Mouse (Mus musculus) liver, embryonic 13.5 days (tissue): Measurements from ENCODE around the gene Phospho1. TPM values are rescaled to one million over a fixed set of nuclear protein-coding genes. Genes with fewer than 3 reads are reported as not detected.

ENCODE experiments used
- ATAC-seq: fragments of 200-750 bp; cut with Nextera tagmentation; 2 replicates; pipeline ENCODE4 v1.8.0; 2017; ENCODE audit warnings: low read depth, mild to moderate bottlenecking, moderate number of reproducible peaks, moderate library complexity
- DNase-seq: peaks from one replicate; pipeline ENCODE4 v3.0.0; 2022
- H3K27ac ChIP-seq: fragments of 300-500 bp; sonication (generic); 2 replicates; pipeline ENCODE4 v1.5.1; 2015; ENCODE audit warnings: moderate library complexity, mild to moderate bottlenecking, inconsistent platforms
- H3K27me3 ChIP-seq: fragments of 300-500 bp; sonication (generic); 2 replicates; pipeline ENCODE4 v1.6.1; 2015; ENCODE audit warnings: mild to moderate bottlenecking, inconsistent platforms
- H3K36me3 ChIP-seq: fragments of 300-500 bp; sonication (generic); 2 replicates; pipeline ENCODE4 v1.6.1; 2015; ENCODE audit warnings: mild to moderate bottlenecking, inconsistent platforms
- H3K4me1 ChIP-seq: fragments of 300-500 bp; sonication (generic); replicated peaks from 2 replicates; pipeline ENCODE4 v1.6.1; 2015; ENCODE audit warnings: inconsistent platforms
- H3K4me2 ChIP-seq: fragments of 300-500 bp; sonication (generic); 2 replicates; pipeline ENCODE4 v1.6.1; 2015; ENCODE audit warnings: inconsistent platforms, mild to moderate bottlenecking, moderate library complexity
- H3K4me3 ChIP-seq: fragments of 300-500 bp; sonication (generic); replicated peaks from 2 replicates; pipeline ENCODE4 v1.5.1; 2015; ENCODE audit warnings: mild to moderate bottlenecking, inconsistent platforms
- H3K9ac ChIP-seq: fragments of 300-500 bp; sonication (generic); 2 replicates; pipeline ENCODE4 v1.6.1; 2015; ENCODE audit warnings: mild to moderate bottlenecking, inconsistent platforms
- H3K9me3 ChIP-seq: fragments of 300-500 bp; sonication (generic); replicated peaks from 2 replicates; pipeline ENCODE4 v1.6.1; 2016; ENCODE audit warnings: inconsistent platforms
- WGBS: fragments of 180-500 bp; shearing (Covaris S2); methylation state at CpG from one replicate; pipeline ENCODE4 v1.1.7; 2015; ENCODE audit not compliant: insufficient replicate concordance; 5-methylcytosine and 5-hydroxymethylcytosine counted together
- polyA plus RNA-seq: library from polyadenylated mRNA; unstranded; fragments of >200 nt; fragmentation: Nextera tagmentation; extraction: Ambion mirVana; gene quantifications from 2 replicates; pipeline ENCODE4 v1.2.1, GENCODE M21; 2015

Gene Phospho1
- polyA plus RNA-seq, 1 experiment from 2014 or later: 6.2 TPM

DNA sequence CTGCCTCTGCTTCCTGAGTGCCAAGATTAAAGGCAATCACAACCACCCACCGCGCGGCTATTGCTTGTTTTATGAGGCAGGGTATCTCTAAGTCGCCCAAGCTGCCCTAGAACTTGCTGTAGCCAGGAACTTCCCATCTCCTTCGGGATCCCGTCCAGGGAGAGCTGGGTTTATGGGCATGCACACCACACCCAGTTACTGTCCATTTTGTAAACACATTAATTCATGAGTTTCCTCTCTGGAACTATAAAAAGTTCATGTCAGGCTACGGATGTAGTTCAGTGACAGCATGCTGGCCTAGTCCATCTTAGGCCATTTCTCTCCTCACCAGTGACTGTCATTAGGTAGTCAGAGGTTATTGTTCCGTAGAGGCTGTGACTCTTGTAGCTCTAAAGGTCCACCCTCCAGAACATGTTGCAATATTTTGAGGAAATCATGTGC is 34.8 kb upstream of the Phospho1 start:
- 73% methylated on average over 8 of the region's 8 CpGs for WGBS
- no peak overlapping the region for H3K4me2 ChIP-seq
- no peak overlapping the region for H3K9ac ChIP-seq
- 0 out of 2 replicates have a peak, but pooled peaks cover 4% of the 10 kb centered on the region for H3K36me3 ChIP-seq
- no peak overlapping the region for H3K4me3 ChIP-seq
- no peak for ATAC-seq
- H3K27ac ChIP-seq: peak overlapping the region; percentile 57
- peaks cover 4% of the 10 kb centered on the region; the same call in 1 of the 2 replicates for H3K9me3 ChIP-seq
- no peak for DNase-seq
- H3K27me3 ChIP-seq: peaks cover 10% of the 10 kb centered on the region
- peaks cover 41% of the 10 kb centered on the region for H3K4me1 ChIP-seq

DNA sequence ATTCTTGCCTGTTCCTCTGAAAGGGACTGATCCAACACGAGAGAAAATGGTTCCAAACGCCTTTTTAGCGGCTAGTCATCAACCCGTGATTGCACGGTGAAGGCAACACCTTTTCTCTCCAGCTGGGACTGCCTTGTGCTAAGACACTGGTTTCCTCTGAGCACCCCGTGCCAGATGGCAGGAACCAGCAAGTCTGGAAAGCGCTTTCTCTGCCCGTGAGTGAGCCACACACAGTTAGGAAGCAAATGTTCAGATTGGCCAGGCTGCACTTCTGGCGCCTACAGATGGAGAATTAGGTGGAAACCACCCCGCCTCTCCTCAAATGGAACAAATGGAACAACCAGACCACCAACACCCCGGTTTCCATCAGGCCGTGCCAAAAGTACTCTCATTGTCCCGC is 32.5 kb upstream of the Phospho1 start:
- H3K27me3 ChIP-seq: peaks cover 34% of the 10 kb centered on the region
- H3K9me3 ChIP-seq: no peaks in the 10 kb centered on the region
- no peak overlapping the region for H3K9ac ChIP-seq
- peaks cover 46% of the 10 kb centered on the region for H3K4me1 ChIP-seq
- no peaks in the 10 kb centered on the region for H3K36me3 ChIP-seq
- 78% methylated on average over 13 of the region's 13 CpGs for WGBS
- ATAC-seq (no peak), DNase-seq (no peak)
- no peak overlapping the region for H3K4me2 ChIP-seq
- H3K4me3 ChIP-seq: no peak overlapping the region
- 0 out of 2 replicates have a peak overlapping the region, but pooled peaks have one; percentile 73 for H3K27ac ChIP-seq

DNA sequence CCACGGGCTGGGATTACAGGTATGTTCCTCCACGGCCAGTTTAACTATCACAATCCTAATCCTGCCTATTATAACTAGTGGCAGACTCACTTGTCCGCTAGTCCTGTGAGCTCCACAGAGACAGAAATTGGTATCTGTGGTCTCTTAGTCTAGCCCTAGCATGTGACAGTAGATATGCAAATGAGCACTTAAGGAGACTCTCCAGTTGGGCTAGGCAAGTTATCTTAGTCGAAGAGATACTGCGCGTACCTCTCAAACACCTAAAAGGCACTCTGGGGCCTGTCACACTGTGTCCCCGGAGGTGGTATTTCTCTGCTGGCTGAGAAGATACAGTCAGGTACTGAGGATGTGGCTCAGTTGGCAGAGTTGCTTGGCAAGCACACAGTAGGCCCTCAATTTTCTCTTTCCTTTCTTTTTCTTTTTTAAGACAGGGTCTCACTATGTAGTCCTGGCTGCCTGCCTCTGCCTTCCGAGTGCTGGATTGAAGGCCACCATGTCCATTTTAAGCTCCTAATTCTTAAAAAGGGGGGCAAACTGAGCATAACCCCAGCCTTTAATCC is 31.3 kb upstream of the Phospho1 start:
- DNase-seq (peak; percentile 44), ATAC-seq (peak; percentile 93)
- Histone ChIP-seq H3K36me3 (no peaks in the 10 kb centered on the region), H3K27ac (peak overlapping the region; percentile 73), H3K4me2 (peak overlapping the region; percentile 42), H3K9me3 (no peaks in the 10 kb centered on the region), H3K4me3 (no peak overlapping the region), H3K4me1 (peaks cover 49% of the 10 kb centered on the region), H3K27me3 (peaks cover 45% of the 10 kb centered on the region), H3K9ac (peak overlapping the region; percentile 54)
- WGBS: 40% methylated on average over 8 of the region's 8 CpGs

DNA sequence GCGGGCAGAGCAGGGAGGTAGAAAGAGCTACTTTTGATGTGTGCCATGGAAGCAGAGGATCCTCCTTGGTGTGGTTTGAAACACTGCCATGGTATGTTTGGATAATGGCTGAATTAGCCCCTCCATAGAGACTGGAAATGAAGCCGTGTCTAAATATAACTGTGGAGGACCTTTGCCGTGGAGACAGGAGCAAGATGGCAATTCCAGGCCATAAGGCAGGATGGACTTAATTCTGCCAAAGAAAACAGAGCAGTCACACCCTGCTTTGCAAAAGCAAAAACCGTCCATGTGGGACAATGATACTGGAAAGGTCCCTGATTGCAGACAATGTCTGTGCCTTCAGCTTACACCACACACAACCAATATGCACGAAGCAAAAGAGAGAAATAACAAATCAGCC is 30.1 kb upstream of the Phospho1 start:
- Histone ChIP-seq H3K4me1 (peaks cover 49% of the 10 kb centered on the region), H3K36me3 (no peaks in the 10 kb centered on the region), H3K9ac (no peak overlapping the region), H3K27ac (0 out of 2 replicates have a peak overlapping the region, but pooled peaks have one; percentile 73), H3K27me3 (peaks cover 53% of the 10 kb centered on the region), H3K4me2 (no peak overlapping the region), H3K4me3 (no peak overlapping the region), H3K9me3 (no peaks in the 10 kb centered on the region)
- ATAC-seq (no peak), DNase-seq (no peak)
- whole genome bisulfite sequencing: 73% methylated on average over 5 of the region's 5 CpGs

DNA sequence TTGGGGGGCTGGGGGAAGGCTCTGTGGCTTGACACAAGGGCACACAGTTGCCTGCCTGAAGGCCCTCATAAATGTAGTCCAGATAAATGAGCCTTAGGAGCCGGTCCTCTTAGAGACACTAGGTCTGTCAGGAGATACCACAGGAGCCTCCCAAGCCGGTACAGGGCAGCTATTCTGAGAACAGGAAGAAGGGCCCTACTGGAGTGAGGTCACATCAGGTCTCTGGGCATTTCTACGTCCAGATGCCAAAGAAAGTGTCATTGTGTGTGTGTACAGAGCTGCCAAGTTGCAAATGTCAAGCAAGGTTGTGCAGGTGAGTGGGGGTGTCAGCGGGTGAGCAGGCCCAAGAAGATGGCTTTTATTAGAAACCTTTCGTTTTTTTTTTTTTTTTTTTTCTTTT is 28.7 kb upstream of the Phospho1 start:
- Histone ChIP-seq H3K4me2 (no peak overlapping the region), H3K4me1 (peaks cover 60% of the 10 kb centered on the region)
- no peak for DNase-seq

DNA sequence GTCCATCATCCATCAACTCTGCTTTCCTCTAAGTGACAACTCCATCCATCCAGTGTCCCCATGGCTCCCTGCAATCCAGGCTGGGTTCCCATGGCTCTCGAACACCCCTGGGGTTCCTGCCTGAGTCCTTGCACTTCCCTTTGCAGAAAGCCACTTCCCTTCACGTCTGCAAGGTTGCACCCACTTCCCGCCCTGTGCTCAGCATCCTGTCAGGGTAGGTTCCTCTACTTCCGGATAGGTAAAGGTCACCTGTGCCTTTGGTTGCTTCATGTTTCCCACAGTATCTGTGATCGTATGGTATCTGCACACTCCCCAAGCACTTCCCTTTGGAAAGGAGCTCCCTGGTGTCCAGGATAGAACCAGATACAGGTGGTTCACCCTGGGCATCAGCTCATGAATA is 19.3 kb upstream of the Phospho1 start:
- 48% methylated on average over 5 of the region's 5 CpGs for WGBS
- H3K9me3 ChIP-seq: peaks cover 5% of the 10 kb centered on the region; the same call in 1 of the 2 replicates
- peak overlapping the region; percentile 98 for H3K27ac ChIP-seq
- H3K27me3 ChIP-seq: no peaks in the 10 kb centered on the region
- 0 out of 2 replicates have a peak overlapping the region, but pooled peaks have one; percentile 7 for H3K4me3 ChIP-seq
- peaks cover 98% of the 10 kb centered on the region for H3K4me1 ChIP-seq
- no peak for DNase-seq
- peak overlapping the region; percentile 77 for H3K9ac ChIP-seq
- no peak for ATAC-seq
- H3K36me3 ChIP-seq: no peaks in the 10 kb centered on the region
- H3K4me2 ChIP-seq: peak overlapping the region; percentile 62

More for the DNA sequence above, 28.7 kb upstream of the Phospho1 start:
- no peaks in the 10 kb centered on the region for H3K36me3 ChIP-seq
- H3K27ac ChIP-seq: no peak overlapping the region
- ATAC-seq: no peak
- H3K9me3 ChIP-seq: no peaks in the 10 kb centered on the region
- 37% methylated on average over 5 of the region's 5 CpGs for WGBS
- no peak overlapping the region for H3K9ac ChIP-seq
- peaks cover 53% of the 10 kb centered on the region for H3K27me3 ChIP-seq
- H3K4me3 ChIP-seq: no peak overlapping the region

DNA sequence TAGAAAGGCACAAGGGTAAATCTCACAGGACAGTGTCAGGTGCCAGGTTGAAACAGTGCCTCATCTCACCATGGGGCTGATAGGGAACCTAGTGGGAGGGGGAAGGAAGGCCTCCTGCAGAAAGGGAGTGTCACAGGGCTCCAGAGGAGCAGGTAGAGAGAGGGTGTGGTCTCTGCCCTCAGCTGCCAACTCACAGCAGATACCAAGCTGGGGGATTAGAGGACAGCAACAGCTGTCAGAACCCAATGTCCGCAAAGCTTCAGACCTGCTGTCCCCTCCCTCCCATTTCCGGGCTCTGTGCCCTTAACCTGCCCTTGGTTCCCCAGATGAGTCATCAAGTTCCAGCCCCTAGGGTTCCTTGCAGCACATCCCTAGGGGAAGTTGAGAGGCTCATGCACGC is 18.8 kb upstream of the Phospho1 start:
- H3K4me3 ChIP-seq: 0 out of 2 replicates have a peak overlapping the region, but pooled peaks have one; percentile 24
- no peaks in the 10 kb centered on the region for H3K36me3 ChIP-seq
- H3K9me3 ChIP-seq: peaks cover 5% of the 10 kb centered on the region; the same call in 1 of the 2 replicates
- peak overlapping the region; percentile 77 for H3K9ac ChIP-seq
- ATAC-seq: peak; percentile 70
- peak overlapping the region; percentile 98 for H3K27ac ChIP-seq
- 18% methylated on average over 3 of the region's 3 CpGs for WGBS
- peaks cover 98% of the 10 kb centered on the region for H3K4me1 ChIP-seq
- peak overlapping the region; percentile 62 for H3K4me2 ChIP-seq
- peak; percentile 73 for DNase-seq
- no peaks in the 10 kb centered on the region for H3K27me3 ChIP-seq

DNA sequence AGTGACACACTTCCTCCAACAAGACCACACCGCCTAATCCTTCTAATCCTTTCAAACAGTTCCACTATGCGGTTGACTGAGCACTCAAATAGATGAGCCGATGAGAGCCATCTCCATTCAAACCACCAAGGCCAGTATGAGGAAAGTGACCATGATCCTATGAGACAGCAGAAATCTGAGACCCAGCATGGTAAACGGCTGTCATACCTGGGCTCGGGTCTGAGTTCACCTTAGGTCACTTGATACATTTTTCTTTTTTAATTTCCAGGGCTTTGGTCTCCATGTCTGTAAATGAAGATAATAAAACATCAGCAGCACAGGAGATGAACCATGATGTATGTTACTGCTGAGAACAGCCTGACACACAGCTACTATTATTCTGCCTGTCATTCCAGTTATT is 16.4 kb upstream of the Phospho1 start:
- no peaks in the 10 kb centered on the region for H3K27me3 ChIP-seq
- H3K27ac ChIP-seq: peak overlapping the region; percentile 98
- WGBS: 80% methylated on average over 5 of the region's 5 CpGs
- peaks cover 97% of the 10 kb centered on the region for H3K4me1 ChIP-seq
- no peaks in the 10 kb centered on the region for H3K36me3 ChIP-seq
- ATAC-seq (no peak), DNase-seq (no peak)
- peak overlapping the region; percentile 33 for H3K4me3 ChIP-seq
- H3K9ac ChIP-seq: peak overlapping the region; percentile 78
- H3K4me2 ChIP-seq: peak overlapping the region; percentile 63
- peaks cover 5% of the 10 kb centered on the region; the same call in 1 of the 2 replicates for H3K9me3 ChIP-seq

DNA sequence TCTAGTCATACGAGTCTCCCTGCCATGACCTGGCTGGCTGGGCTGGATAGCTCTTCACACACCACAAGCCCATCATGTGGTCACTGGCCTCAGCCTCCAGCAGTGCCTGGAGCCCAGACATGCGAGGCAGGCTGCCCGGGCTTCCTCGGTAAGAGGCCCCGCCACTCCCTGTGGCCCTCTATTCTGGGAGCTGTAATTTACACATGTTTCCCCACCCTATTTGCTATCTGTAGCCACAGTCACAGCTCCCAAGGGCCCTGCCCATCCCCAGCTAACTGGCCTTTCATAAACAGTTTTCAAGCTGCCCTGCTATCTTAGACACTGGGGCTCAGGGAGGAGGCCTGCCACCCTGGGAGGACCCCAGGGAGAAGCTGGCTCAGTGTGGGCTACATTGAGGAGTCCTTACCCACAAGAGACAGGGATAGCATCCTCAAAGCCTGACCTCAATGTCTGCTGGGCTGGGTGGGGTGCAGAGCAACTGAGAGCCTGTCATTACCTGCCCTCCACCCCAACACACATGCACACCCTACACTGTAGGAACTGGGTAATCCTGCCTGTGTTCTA is 15.8 kb upstream of the Phospho1 start:
- peaks cover 5% of the 10 kb centered on the region; the same call in 1 of the 2 replicates for H3K9me3 ChIP-seq
- 15% methylated on average over 5 of the region's 5 CpGs for WGBS
- H3K4me1 ChIP-seq: peaks cover 91% of the 10 kb centered on the region
- ATAC-seq (peak; percentile 94), DNase-seq (peak; percentile 87)
- no peaks in the 10 kb centered on the region for H3K27me3 ChIP-seq
- peak overlapping the region; percentile 63 for H3K4me2 ChIP-seq
- H3K27ac ChIP-seq: peak overlapping the region; percentile 98
- no peaks in the 10 kb centered on the region for H3K36me3 ChIP-seq
- peak overlapping the region; percentile 78 for H3K9ac ChIP-seq
- peak overlapping the region; percentile 33 for H3K4me3 ChIP-seq

DNA sequence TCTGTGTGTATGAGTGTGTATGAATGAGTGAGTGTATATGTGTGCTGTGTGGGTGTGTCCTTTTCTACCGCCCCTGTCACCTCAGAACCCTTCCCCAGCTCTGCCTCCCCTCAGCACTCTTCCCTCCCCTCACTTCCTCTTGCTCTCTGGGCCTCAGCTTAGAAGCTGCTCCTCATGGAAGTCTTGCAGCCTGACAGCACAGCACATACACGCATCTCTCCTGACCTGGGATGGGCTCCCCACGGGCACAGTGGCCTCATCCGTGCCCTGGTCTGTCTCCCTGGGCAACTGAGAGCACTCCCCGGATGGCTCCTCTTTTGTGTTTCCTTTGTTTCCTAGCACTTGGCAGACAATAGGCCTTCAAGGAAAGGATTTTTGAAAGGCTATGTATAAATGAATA is 14.7 kb upstream of the Phospho1 start:
- ATAC-seq (no peak), DNase-seq (no peak)
- Histone ChIP-seq H3K27me3 (no peaks in the 10 kb centered on the region), H3K9ac (peak overlapping the region; percentile 72), H3K36me3 (no peaks in the 10 kb centered on the region), H3K4me3 (no peak overlapping the region), H3K4me1 (peaks cover 80% of the 10 kb centered on the region), H3K27ac (peak overlapping the region; percentile 98), H3K4me2 (peak overlapping the region; percentile 63), H3K9me3 (peaks cover 5% of the 10 kb centered on the region; the same call in 1 of the 2 replicates)
- 44% methylated on average over 5 of the region's 5 CpGs for WGBS

DNA sequence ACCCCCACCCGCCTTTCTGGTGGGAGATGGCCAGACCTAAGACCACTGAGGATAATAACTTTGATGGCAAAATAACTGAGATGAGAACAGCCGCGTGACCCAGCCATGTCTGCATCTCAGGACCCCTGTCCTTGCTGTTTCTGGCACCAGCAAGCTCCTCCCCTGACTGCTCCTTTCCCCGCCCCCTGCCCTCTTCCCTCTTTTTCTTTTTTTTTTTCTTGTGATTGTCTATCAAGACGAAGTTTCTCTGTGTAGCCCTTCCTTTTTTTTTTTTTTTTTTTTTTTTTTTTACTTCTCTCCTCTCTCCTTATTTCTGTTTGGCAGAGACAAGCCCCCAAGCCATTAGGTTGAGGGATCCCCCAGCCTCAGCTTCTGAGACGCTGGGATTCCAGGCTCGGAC is 13.5 kb upstream of the Phospho1 start:
- no peak overlapping the region for H3K4me2 ChIP-seq
- H3K4me3 ChIP-seq: no peak overlapping the region
- H3K9me3 ChIP-seq: peaks cover 5% of the 10 kb centered on the region; the same call in 1 of the 2 replicates
- no peaks in the 10 kb centered on the region for H3K27me3 ChIP-seq
- H3K9ac ChIP-seq: peak overlapping the region; percentile 72; the same call in 1 of the 2 replicates
- 54% methylated on average over 7 of the region's 7 CpGs for WGBS
- peak overlapping the region; percentile 98 for H3K27ac ChIP-seq
- ATAC-seq: no peak
- H3K4me1 ChIP-seq: peaks cover 68% of the 10 kb centered on the region
- DNase-seq: no peak
- H3K36me3 ChIP-seq: no peaks in the 10 kb centered on the region
